Mouse (Mus musculus) urinary bladder, postnatal 0 days (tissue): ENCODE measurements around the gene Nostrin. TPM values are rescaled to one million over a fixed set of nuclear protein-coding genes. Genes with fewer than 3 reads are reported as not detected.

Source experiments
- polyA plus RNA-seq: library from polyadenylated mRNA; unstranded; fragments of >200 nt; fragmentation: Nextera tagmentation; extraction: Ambion mirVana; gene quantifications from 2 replicates; pipeline ENCODE4 v1.2.1, GENCODE M21; 2015

The Nostrin gene
- 3.0 and 3.1 TPM in 2 replicates for polyA plus RNA-seq

DNA sequence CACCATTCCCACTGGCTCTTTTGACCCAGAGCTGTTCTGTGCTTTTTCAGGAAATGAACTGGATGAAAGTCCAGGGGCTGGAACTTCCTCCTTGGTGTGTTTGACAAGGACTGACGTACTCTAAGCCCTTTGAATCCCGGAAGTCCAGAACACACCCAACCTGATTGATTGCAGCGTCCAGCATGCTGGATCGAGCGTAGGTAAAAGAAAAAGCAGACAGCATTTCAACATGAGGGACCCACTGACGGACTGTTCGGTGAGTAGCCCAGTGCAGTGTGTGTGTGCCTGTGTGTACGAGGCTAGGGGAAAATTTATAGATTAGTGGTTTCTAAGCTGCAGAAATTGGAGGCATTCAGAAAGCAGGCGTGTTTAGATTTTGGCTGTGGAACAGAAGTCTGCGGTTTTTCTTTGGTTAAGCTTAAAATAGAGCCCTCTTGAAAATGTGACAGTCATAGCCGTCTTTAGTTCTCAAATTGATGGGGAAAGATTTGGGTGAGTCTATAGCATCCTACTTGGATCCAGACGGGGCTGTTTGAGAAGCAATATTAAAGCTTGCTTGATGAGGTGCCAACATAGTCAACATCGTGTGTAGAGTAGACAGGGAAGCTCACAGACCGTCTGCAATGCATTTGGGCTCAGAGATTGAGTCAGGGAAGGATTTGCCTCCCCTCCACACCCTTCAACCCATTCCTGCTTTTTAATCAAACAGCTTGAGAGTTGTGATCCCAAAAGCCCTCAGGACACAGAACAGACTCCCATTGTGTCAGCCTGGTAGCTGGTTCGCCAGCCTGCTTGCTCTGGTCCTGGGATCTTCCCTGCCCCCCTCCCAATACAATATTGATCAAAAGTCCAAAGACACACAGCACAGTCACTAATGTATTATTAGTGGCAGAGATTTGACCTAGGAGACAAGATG lies at the start of gene Nostrin:
TSS of gene Nostrin (plus strand) at position 140 of the 916 bp plus-strand sequence.

DNA sequence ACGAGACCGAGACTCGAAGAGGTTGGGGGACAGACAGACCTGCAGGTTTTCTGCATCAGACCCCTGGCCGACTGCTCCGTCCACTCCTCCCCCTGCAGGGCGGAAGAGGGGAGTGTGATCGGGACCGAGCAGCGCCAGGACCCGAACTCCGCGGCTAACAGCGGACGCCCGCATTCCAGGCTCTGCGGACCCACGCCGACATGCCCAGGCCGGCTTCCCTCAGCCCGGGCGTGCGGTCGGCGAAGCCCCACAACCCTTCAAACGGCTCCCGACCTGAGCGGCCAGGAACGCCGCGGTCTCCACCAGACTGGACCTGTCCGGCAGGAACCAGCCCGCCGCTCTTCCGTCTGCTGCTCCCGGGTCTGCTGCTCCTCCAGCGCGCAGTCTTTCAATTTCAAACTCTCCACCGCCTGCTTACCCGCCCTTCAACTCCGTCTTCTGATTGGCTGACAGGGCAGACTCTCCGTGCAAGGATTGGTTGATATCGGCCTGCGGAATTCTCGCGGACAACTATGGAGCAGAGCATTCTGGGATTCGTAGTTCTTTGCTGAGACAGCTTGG lies 70.3 kb downstream of the Nostrin start, which contains the start of gene Spc25:
TSS of gene Spc25 (minus strand) at position 404 of the 561 bp plus-strand sequence.

DNA sequence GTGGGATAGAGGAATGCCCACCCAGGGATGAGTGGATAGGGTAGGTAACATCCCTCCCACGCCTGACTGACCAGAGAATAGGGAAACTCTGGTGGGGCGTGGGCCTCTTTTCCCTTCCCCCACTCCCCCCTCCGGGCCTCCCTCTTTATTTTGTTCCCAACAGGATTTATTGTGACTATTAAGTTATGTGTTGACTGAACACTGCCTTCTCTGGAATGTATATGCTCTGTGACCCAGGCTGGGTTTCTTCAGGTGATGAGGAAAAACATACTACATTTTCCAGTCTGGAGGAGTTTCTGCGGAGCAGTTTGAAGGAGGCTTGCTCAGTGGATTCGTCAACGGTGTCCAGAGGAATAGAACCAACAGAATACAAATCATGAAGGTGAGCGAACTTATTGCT lies 75.2 kb downstream of the Nostrin start, which contains the start of gene G6pc2:
TSS of gene G6pc2 (plus strand) at position 301 of the 400 bp plus-strand sequence.

Other genes with a start within 250 kb of the Nostrin start
- gene Spc25, start 70.4 kb downstream of the Nostrin start, polyA plus RNA-seq: 29.7 and 42.0 TPM in 2 replicates
- not detected in 2 replicates for gene G6pc2, start 75.3 kb downstream of the Nostrin start, polyA plus RNA-seq
- 0.16 and 0.21 TPM in 2 replicates for gene Abcb11, start 206.8 kb downstream of the Nostrin start, polyA plus RNA-seq
- gene Dhrs9, start 244.6 kb downstream of the Nostrin start, polyA plus RNA-seq: 0.05 and 0.12 TPM in 2 replicates